Mouse (Mus musculus) MEL (cell line): Measurements from ENCODE around the gene Homer2.

ENCODE experiments used
- CTCF ChIP-seq, 3 experiments: IDR thresholded peaks in 2 of 3; conservative IDR thresholded peaks in 1 of 3; 2 replicates each; pipeline ENCODE4 v1.5.1; 2011 to 2012; ENCODE audit warnings: low read length in 3 of 3, low read depth in 2 of 3, mild to moderate bottlenecking in 2 of 3, improper control_type of control experiment in 1 of 3, inconsistent platforms in 1 of 3, mixed read lengths in 1 of 3, moderate library complexity in 1 of 3; ENCODE audit not compliant: control insufficient read depth in 1 of 3, insufficient read depth in 1 of 3, poor library complexity in 1 of 3, severe bottlenecking in 1 of 3
- HCFC1 ChIP-seq: IDR thresholded peaks from 2 replicates; pipeline ENCODE4 v1.6.1; 2012; ENCODE audit warnings: low read depth, mild to moderate bottlenecking, inconsistent platforms, low read length, improper control_type of control experiment, moderate library complexity
- KAT2A ChIP-seq: conservative IDR thresholded peaks from 2 replicates; pipeline ENCODE4 v1.6.1; 2012; ENCODE audit warnings: low read depth, low read length, improper control_type of control experiment, inconsistent platforms

DNA sequence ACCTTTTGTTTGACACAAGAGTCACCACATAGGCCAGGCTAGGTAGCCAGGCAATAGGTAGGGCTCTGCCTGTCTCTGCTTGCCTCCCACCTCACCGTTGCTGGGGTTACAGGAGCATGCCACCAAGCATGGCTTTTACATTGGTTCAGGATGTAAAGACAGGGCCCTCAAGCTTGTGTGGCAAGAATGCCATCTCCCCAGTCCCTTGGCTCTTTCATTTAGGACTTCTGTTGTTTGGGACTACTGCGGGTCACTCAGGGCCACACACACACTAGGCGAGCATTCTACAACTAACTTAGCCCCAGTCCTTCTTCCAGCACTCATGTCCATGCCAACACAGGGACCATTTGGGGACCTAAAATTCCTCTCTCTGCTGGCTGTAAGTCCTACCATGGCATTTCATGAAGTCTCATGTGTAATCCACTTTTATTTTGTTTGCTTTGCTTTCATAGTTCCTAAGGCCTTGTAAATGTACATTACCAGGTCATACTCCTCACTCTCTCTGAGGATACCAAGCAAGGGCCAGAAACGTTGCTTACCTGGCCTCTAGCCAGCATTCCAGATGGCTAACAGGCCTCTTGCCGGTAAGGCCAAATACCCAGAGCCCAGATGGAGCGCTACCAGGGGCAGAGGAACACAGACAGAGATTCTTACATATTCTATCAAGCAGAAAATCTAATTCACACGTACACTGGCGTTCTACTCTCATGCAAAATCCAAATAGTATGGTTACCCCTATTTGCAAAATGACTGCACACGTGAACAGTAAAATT is 52.2 kb downstream of the Homer2 start:
- TF ChIP-seq CTCF (IDR thresholded peaks at IDR 0.05 in 2 of 3, conservative IDR thresholded peaks at IDR 0.05 in 1 of 3; ENCODE audit: control insufficient read depth in 1 of 3, insufficient read depth in 1 of 3, low read depth in 2 of 3, low read length in 3 of 3, poor library complexity in 1 of 3, severe bottlenecking in 1 of 3) (no peak), HCFC1 (no peak), KAT2A (no peak)
